Mouse (Mus musculus): ENCODE measurements around the gene Zdhhc22. TPM values are rescaled to one million over a fixed set of nuclear protein-coding genes. Genes with fewer than 3 reads are reported as not detected.
A peak's percentile ranks its signal among the peaks of the same experiment; 100 is the strongest.

Gene Zdhhc22
- polyA plus RNA-seq, 1 experiment from 2014 or later: 4.3 TPM

GRCm38 (mm10) chr12:86988227-86988626, 2.0 kb downstream of the Zdhhc22 start:
- H3K27ac ChIP-seq (ENCODE audit: low read depth, low read length): no peak overlapping the region
- DNase-seq (ENCODE audit: low spot score): no peak
- no peaks in the 10 kb centered on the region for H3K36me3 ChIP-seq (ENCODE audit: control insufficient read depth, insufficient read depth, low read length)
- no peak for ATAC-seq
- H3K9me3 ChIP-seq (replicated peaks; ENCODE audit: control insufficient read depth, low read length): no peaks in the 10 kb centered on the region
- 49% methylated on average over 16 of the region's 16 CpGs for WGBS
- H3K4me1 ChIP-seq (ENCODE audit: control insufficient read depth, insufficient read depth, low read length): peaks cover 20% of the 10 kb centered on the region
- H3K27me3 ChIP-seq (replicated peaks; ENCODE audit: control insufficient read depth, insufficient read depth, low read length): peaks cover 34% of the 10 kb centered on the region
- no peak overlapping the region for H3K4me2 ChIP-seq (ENCODE audit: low read length)
- H3K4me3 ChIP-seq (ENCODE audit: low read depth, low read length): no peak overlapping the region
- H3K9ac ChIP-seq (ENCODE audit: low read length): no peak overlapping the region

GRCm38 (mm10) chr12:86986562-86986961, 3.7 kb downstream of the Zdhhc22 start:
- Histone ChIP-seq H3K27ac (ENCODE audit: low read depth, low read length) (no peak overlapping the region), H3K36me3 (ENCODE audit: control insufficient read depth, insufficient read depth, low read length) (no peaks in the 10 kb centered on the region), H3K4me3 (ENCODE audit: low read depth, low read length) (no peak overlapping the region), H3K27me3 (replicated peaks; ENCODE audit: control insufficient read depth, insufficient read depth, low read length) (peaks cover 47% of the 10 kb centered on the region), H3K4me2 (ENCODE audit: low read length) (no peak overlapping the region), H3K9ac (ENCODE audit: low read length) (no peak overlapping the region), H3K9me3 (replicated peaks; ENCODE audit: control insufficient read depth, low read length) (no peaks in the 10 kb centered on the region), H3K4me1 (ENCODE audit: control insufficient read depth, insufficient read depth, low read length) (peaks cover 21% of the 10 kb centered on the region)
- 68% methylated on average over 4 of the region's 4 CpGs for WGBS
- ATAC-seq (no peak), DNase-seq (ENCODE audit: low spot score) (no peak)

GRCm38 (mm10) chr12:86984194-86984555, 6.1 kb downstream of the Zdhhc22 start:
- ATAC-seq (no peak), DNase-seq (ENCODE audit: low spot score) (no peak)
- H3K9ac ChIP-seq (ENCODE audit: low read length): peak overlapping the region; percentile 32
- H3K36me3 ChIP-seq (ENCODE audit: control insufficient read depth, insufficient read depth, low read length): no peaks in the 10 kb centered on the region
- peaks cover 13% of the 10 kb centered on the region for H3K4me1 ChIP-seq (ENCODE audit: control insufficient read depth, insufficient read depth, low read length)
- peak overlapping the region; percentile 44 for H3K4me2 ChIP-seq (ENCODE audit: low read length)
- H3K4me3 ChIP-seq (ENCODE audit: low read depth, low read length): no peak overlapping the region
- peaks cover 45% of the 10 kb centered on the region for H3K27me3 ChIP-seq (replicated peaks; ENCODE audit: control insufficient read depth, insufficient read depth, low read length)
- H3K27ac ChIP-seq (ENCODE audit: low read depth, low read length): no peak overlapping the region
- WGBS: 5% methylated on average over 6 of the region's 6 CpGs
- H3K9me3 ChIP-seq (replicated peaks; ENCODE audit: control insufficient read depth, low read length): no peaks in the 10 kb centered on the region

DNA sequence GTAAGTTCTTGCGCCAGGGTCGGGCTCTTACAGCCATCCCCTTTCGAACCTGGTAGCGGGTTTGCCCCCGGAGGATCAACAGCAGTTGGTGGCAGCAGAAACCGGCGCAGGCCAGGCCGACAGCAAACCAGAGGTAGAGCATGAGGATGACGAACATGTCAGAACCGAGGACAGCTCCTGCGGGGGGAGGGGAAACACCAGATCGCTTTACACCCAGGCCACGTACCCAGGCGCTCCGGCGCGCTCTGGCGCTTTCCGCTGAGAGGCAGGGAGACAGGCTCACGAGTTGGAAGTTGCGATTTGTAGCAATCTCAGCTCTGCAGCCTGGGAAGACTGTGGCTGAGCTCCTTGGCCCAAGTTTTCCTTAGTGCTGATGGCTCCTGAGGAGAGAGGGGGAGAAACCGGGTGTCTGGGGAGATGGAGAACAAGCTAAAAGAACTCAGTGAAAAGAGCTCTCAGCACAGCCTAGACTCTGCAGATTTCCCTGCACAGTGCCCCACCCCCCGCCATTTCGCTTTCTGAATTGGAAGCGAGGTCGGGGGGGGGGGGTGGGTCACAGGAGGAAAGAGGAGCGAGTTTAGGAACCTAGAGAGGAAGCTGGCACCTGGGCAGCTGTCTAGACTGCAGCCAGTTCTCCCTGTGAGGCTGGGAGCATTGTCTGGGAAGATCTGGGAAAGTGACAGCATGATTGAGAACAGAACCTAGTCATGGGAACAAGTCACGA, 6.6 kb downstream of the Zdhhc22 start:
- Histone ChIP-seq H3K9me3 (replicated peaks; ENCODE audit: control insufficient read depth, low read length) (no peaks in the 10 kb centered on the region), H3K27me3 (replicated peaks; ENCODE audit: control insufficient read depth, insufficient read depth, low read length) (peaks cover 39% of the 10 kb centered on the region), H3K4me2 (ENCODE audit: low read length) (peak overlapping the region; percentile 44), H3K36me3 (ENCODE audit: control insufficient read depth, insufficient read depth, low read length) (no peaks in the 10 kb centered on the region), H3K4me3 (ENCODE audit: low read depth, low read length) (no peak overlapping the region; the same call in 1 of the 2 replicates), H3K27ac (ENCODE audit: low read depth, low read length) (no peak overlapping the region; the same call in 1 of the 2 replicates), H3K4me1 (ENCODE audit: control insufficient read depth, insufficient read depth, low read length) (peaks cover 11% of the 10 kb centered on the region), H3K9ac (ENCODE audit: low read length) (peak overlapping the region; percentile 32)
- WGBS: 2% methylated on average over 28 of the region's 28 CpGs
- peak; percentile 71 for DNase-seq (ENCODE audit: low spot score)
- peak; percentile 72 for ATAC-seq

- ATAC-seq (no peak), DNase-seq (ENCODE audit: low spot score) (no peak)
- no peaks in the 10 kb centered on the region for H3K36me3 ChIP-seq (ENCODE audit: control insufficient read depth, insufficient read depth, low read length)
- peaks cover 13% of the 10 kb centered on the region for H3K4me1 ChIP-seq (ENCODE audit: control insufficient read depth, insufficient read depth, low read length)
- peaks cover 30% of the 10 kb centered on the region for H3K27me3 ChIP-seq (replicated peaks; ENCODE audit: control insufficient read depth, insufficient read depth, low read length)
- H3K27ac ChIP-seq (ENCODE audit: low read depth, low read length): no peak overlapping the region
- no peak overlapping the region for H3K4me3 ChIP-seq (ENCODE audit: low read depth, low read length)
- H3K9me3 ChIP-seq (replicated peaks; ENCODE audit: control insufficient read depth, low read length): no peaks in the 10 kb centered on the region
- no peak overlapping the region for H3K4me2 ChIP-seq (ENCODE audit: low read length)
- WGBS: 31% methylated on average over 9 of the region's 9 CpGs
- no peak overlapping the region for H3K9ac ChIP-seq (ENCODE audit: low read length)
These were observed 9.1 kb downstream of the Zdhhc22 start for GRCm38 (mm10) chr12:86981180-86981579.

DNA sequence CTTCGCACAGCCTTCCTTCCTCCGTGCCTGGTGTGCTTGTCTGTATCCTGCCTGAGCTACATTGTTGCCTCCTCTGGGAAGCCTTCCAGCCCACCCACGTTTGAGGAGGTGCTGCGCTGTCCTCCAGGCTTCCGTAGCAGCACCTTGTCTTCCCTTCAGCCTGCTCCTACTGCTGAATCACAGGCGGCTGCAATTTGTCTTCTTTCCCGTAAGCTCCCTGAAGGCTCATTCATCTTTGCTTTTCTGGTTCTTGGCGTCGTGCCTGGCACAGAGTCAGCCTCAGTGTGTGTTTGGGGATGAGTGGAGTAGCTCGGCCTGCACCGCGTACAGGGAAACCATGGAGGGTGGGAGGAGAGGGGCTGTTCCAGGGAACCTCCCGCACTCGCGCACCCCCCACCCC, 12.4 kb downstream of the Zdhhc22 start:
- no peaks in the 10 kb centered on the region for H3K9me3 ChIP-seq (replicated peaks; ENCODE audit: control insufficient read depth, low read length)
- no peak overlapping the region for H3K4me3 ChIP-seq (ENCODE audit: low read depth, low read length)
- H3K4me1 ChIP-seq (ENCODE audit: control insufficient read depth, insufficient read depth, low read length): peaks cover 32% of the 10 kb centered on the region
- H3K27ac ChIP-seq (ENCODE audit: low read depth, low read length): no peak overlapping the region
- DNase-seq (ENCODE audit: low spot score): peak; percentile 73
- no peak overlapping the region for H3K4me2 ChIP-seq (ENCODE audit: low read length)
- 0 out of 2 replicates have a peak, but pooled peaks have one; percentile 16 for ATAC-seq
- no peaks in the 10 kb centered on the region for H3K36me3 ChIP-seq (ENCODE audit: control insufficient read depth, insufficient read depth, low read length)
- H3K27me3 ChIP-seq (replicated peaks; ENCODE audit: control insufficient read depth, insufficient read depth, low read length): peaks cover 11% of the 10 kb centered on the region
- H3K9ac ChIP-seq (ENCODE audit: low read length): no peak overlapping the region
- WGBS: 11% methylated on average over 15 of the region's 15 CpGs

DNA sequence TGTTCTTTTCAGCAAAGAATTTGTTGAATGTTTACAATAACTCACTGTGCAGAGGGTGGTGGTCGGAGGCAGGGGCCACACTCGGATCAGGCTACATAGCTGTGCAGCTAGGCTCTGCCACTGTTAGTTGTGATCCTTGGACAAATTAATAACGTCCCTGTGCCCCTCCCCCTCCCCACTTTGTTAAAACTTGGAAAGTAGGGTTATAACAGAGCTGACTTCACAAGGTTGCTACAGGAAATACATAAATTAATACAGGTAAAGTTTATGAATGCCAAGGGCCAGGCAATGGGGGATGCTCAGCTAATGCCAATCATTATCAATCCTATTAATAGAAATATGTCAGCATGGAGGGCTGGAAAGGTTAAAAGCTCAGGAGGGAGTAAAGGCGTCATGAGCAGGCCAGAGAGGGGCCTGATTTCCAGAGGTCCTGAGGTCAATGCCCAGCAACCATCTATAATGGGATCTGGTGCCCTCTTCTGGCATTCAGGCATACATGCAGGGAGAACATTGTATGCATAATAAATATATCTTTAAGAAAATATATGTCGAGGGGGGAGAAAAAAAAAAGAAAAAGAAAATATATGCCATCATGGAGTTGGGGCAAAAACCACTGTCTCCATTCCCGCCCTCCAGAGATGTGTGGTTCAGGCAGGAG, 13.6 kb downstream of the Zdhhc22 start:
- 66% methylated on average over 6 of the region's 6 CpGs for WGBS
- H3K9me3 ChIP-seq (replicated peaks; ENCODE audit: control insufficient read depth, low read length): no peaks in the 10 kb centered on the region
- ATAC-seq (no peak), DNase-seq (ENCODE audit: low spot score) (no peak)
- peaks cover 32% of the 10 kb centered on the region for H3K4me1 ChIP-seq (ENCODE audit: control insufficient read depth, insufficient read depth, low read length)
- H3K4me3 ChIP-seq (ENCODE audit: low read depth, low read length): no peak overlapping the region
- H3K4me2 ChIP-seq (ENCODE audit: low read length): no peak overlapping the region
- H3K27ac ChIP-seq (ENCODE audit: low read depth, low read length): no peak overlapping the region
- H3K9ac ChIP-seq (ENCODE audit: low read length): no peak overlapping the region
- no peaks in the 10 kb centered on the region for H3K36me3 ChIP-seq (ENCODE audit: control insufficient read depth, insufficient read depth, low read length)
- 0 out of 2 replicates have a peak, but pooled peaks cover 3% of the 10 kb centered on the region for H3K27me3 ChIP-seq (replicated peaks; ENCODE audit: control insufficient read depth, insufficient read depth, low read length)

DNA sequence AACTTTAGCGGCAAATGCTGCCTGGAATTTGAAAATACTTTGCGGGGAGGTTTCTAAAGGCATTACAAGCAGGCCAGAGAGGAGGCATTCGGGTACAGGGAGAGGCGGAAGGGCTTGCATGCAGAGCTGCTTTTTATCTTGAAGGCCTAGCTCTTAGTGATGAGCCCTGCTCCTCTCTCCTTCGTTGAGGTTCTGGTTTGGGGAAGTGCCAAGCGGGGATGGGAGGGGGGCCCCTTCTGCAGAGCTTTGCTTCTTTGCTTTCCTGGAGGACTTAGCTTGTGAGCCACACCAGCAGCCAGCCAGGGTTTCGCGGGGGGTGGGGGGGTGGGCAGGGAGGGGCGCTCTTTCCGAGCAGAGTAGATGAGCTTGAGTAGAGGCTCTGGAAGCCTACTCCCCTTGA, 14.5 kb downstream of the Zdhhc22 start:
- Histone ChIP-seq H3K27ac (ENCODE audit: low read depth, low read length) (no peak overlapping the region), H3K9ac (ENCODE audit: low read length) (no peak overlapping the region)
- WGBS: 42% methylated on average over 10 of the region's 10 CpGs

More for the DNA sequence above, 14.5 kb downstream of the Zdhhc22 start:
- Histone ChIP-seq H3K36me3 (ENCODE audit: control insufficient read depth, insufficient read depth, low read length) (no peaks in the 10 kb centered on the region), H3K4me1 (ENCODE audit: control insufficient read depth, insufficient read depth, low read length) (peaks cover 32% of the 10 kb centered on the region), H3K9me3 (replicated peaks; ENCODE audit: control insufficient read depth, low read length) (no peaks in the 10 kb centered on the region), H3K4me3 (ENCODE audit: low read depth, low read length) (no peak overlapping the region), H3K4me2 (ENCODE audit: low read length) (no peak overlapping the region), H3K27me3 (replicated peaks; ENCODE audit: control insufficient read depth, insufficient read depth, low read length) (no peaks in the 10 kb centered on the region)
- ATAC-seq (no peak), DNase-seq (ENCODE audit: low spot score) (no peak)
